Mouse (Mus musculus): ENCODE measurements at regions not wholly inside any gene's neighbourhood (a gene's known extent, or its start where the extent isn't known, plus 50 kb on each side); places are given as distances from the start of the nearest gene placed in this dataset.

DNA sequence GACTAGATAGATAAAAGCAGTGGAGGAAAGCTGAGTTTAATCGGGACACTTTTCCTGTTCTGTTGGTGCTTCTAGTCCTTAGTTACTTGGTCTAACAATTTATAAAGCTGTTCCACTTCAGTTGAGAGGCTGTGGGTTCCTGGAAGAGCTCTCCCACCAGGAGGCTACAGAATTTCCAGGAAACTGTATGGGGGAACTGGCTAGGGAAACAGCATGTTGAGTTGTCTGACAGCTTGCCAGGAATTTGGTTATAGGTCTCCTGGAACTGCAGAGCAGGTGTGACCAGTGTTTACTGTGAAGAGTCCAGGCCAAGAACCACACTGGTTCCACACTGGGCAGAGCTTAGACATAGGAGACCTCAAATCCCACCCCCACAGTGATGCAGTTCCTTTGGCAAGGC lies 65.0 kb upstream of the Pik3cg start:
- DNase-seq (ENCODE audit: inconsistent ontology term): no peak

- no peak for DNase-seq (ENCODE audit: inconsistent ontology term)
These were observed 71.4 kb upstream of the Pik3cg start for GRCm38 (mm10) chr12:32279861-32280260.

DNA sequence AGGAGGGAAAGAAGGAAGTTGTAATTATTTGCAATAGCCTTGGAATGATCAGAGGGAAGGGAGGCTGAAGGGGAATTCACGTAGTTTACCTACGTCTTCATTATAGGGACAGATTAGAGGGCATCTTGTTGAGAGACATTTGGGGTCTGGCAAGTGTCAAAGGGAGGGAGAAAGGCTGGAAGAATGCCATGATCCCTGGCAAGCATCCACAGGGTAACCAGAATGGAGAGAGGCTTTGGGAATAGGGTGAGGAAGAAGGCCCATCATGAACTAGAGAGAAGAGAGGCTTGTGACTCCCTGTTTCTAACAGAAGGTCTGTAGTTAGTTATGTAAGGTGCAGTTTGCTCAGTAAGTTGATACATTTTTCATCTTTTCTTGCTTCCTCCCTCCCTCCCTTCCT lies 71.8 kb upstream of the Pik3cg start:
- DNase-seq (ENCODE audit: inconsistent ontology term): no peak

- DNase-seq (ENCODE audit: inconsistent ontology term): no peak
These were observed 74.1 kb upstream of the Pik3cg start for GRCm38 (mm10) chr12:32282371-32283163.

DNA sequence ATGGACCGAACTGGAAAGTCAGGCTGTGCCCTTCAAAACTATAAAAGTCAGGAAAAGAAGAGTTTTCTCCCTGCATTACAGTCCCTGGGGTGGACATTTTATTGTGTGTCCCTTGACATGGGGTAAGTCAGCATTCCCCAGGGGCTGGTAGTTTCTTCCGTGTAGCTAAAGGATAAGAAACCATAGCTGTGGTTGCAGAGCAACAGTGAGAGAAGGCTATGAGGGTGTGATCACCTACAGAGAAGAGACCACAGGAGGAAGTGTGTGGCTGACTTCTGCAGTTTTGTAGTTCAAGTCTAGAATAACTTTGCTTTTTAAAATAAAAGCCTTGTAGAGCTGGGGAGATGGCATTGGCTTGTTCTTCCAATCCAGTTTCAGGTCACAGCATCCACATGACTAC lies 76.6 kb upstream of the Pik3cg start:
- no peak for DNase-seq (ENCODE audit: inconsistent ontology term)

DNA sequence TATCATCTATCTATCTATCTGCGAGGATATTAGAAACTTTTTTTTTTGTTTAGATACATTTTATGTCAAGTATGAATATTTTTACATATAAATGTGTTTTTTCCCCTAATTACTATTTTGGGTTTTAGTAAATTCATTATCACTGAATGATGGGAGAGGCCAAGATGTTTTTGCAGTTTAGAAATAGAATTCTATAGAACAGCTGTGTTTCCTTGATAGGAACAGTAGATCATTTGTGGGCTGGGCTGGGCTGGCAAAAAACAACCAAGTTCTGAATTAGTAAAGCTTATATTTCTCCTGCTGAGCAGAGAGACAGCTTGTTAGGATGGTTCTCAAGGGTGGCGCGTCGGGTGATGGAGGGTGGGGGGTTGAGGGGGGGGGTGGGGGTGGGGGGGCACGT lies 78.2 kb upstream of the Pik3cg start:
- no peak for DNase-seq (ENCODE audit: inconsistent ontology term)

GRCm38 (mm10) chr12:32291145-32291544 lies 82.7 kb upstream of the Pik3cg start:
- DNase-seq (ENCODE audit: inconsistent ontology term): no peak

DNA sequence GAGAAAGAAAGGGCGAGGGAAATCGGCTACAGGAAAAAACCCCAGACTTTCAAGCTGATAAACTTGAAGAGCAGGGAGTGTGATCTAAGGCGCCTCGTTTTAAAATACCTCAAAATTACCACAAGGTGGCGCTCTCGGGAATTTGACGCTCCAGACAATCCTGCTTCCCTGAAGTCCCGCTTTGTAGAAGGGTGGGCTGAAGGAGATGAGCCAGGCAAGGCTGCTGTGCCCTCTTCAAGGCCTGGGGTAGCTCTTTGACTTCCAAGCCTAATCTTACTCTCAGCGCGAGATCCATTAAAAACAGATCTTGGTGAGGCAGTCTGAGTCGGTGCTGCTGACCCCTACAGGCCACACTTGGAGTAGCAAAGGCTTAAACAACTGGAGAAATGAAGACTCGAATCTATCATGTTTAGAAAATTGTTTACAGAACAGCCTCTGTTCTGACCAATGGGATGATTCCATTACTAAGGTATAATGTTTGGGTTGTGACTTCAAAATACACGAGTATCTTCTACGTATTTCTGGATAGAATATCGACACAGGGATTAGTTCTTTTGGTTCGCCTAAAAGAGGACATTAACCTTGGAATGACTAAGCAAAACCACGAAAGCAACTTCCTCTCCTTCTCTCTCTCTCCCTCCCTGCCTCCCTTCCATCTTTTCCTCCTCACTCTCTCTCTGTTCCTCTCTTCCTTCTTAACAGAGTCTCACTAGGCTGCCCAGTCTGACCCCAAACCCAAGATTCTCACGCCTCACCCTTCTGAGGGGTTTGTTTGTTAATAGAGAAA lies 83.7 kb upstream of the Pik3cg start:
- DNase-seq (ENCODE audit: inconsistent ontology term): peak; percentile 73

GRCm38 (mm10) chr12:32292749-32293128 lies 84.3 kb upstream of the Pik3cg start:
- no peak for DNase-seq (ENCODE audit: inconsistent ontology term)

- DNase-seq (ENCODE audit: inconsistent ontology term): no peak
These were observed 81.1 kb upstream of the Ccdc71l start for GRCm38 (mm10) chr12:32297431-32297830.

DNA sequence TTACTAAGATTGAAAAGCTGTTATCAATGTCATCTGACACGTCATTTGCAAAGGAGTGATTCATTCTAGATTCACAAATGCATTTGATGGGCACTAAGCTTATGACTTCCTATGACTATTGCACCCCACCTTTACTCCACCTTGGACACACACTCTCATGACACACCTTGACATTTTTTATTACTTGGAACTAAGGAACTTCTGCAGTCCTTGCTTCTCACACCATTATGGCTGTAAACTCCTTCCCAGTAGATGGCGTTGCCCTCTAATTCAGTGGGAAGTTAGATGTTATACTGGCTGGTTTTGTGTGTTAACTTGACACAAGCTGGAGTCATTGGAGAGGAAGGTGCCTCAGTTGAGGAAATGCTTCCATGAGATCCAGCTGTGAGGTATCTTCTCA lies 78.8 kb upstream of the Ccdc71l start:
- DNase-seq (ENCODE audit: inconsistent ontology term): no peak

GRCm38 (mm10) chr12:32305736-32306135 lies 72.8 kb upstream of the Ccdc71l start:
- DNase-seq (ENCODE audit: inconsistent ontology term): no peak

- no peak for DNase-seq (ENCODE audit: inconsistent ontology term)
These were observed 72.2 kb upstream of the Ccdc71l start for GRCm38 (mm10) chr12:32306326-32306725.

DNA sequence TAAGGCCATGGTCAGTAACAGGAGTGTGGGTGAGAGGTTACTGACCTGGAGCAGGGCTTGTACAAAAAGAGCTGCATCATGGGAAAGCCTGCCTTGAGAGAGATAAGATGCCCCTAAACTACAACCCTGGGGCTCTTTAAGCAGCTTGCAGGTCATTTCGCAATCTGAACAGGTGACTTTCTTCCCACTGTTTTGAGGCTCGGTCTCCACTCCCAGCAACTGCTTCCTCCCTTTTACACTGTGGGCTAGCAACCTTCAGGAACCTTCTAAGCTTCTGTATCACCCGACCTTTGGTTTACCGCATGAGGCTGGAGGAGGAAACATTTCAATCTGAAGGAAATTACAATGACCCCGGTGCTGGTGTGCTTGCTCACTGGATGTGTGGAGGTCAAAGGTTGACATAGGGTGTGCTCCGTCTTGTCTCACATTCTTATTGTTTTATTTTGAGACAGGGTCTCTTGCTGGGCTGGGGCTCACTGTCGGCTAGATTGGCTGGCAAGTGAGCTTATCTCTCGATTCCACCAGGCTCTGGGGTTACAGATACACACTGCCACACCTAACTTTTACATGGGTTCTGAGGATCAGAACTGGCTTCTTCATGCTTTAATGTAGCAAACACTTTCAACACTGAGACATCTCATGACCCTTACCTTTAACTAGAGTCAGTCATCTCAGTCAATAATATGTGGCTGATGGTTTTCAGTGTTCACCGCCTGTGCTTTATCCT lies 71.1 kb upstream of the Ccdc71l start:
- DNase-seq (ENCODE audit: inconsistent ontology term): no peak

GRCm38 (mm10) chr12:32315099-32315783 lies 63.3 kb upstream of the Ccdc71l start:
- no peak for DNase-seq (ENCODE audit: inconsistent ontology term)
